Mouse (Mus musculus) forebrain, postnatal 0 days (tissue): ENCODE measurements around the gene Akap2. TPM values are rescaled to one million over a fixed set of nuclear protein-coding genes. Genes with fewer than 3 reads are reported as not detected.

Source experiments
- ATAC-seq: fragments of 200-750 bp; cut with Nextera tagmentation; 2 replicates; pipeline ENCODE4 v1.8.0; 2017; ENCODE audit warnings: mild to moderate bottlenecking, moderate library complexity
- DNase-seq: peaks from one replicate; pipeline ENCODE4 v3.0.0-alpha.2; 2015
- H3K27ac ChIP-seq: fragments of 300-500 bp; sonication (generic); 2 replicates; pipeline ENCODE4 v1.5.1; 2014; ENCODE audit warnings: low read depth, mild to moderate bottlenecking, antibody characterized with exemption, low read length, moderate library complexity, mixed read lengths
- H3K27me3 ChIP-seq: fragments of 300-500 bp; sonication (generic); 2 replicates; pipeline ENCODE4 v1.6.1; 2014; ENCODE audit warnings: mild to moderate bottlenecking, low read length, mixed read lengths; ENCODE audit not compliant: insufficient read depth
- H3K36me3 ChIP-seq: fragments of 300-500 bp; sonication (generic); 2 replicates; pipeline ENCODE4 v1.6.1; 2014; ENCODE audit warnings: mild to moderate bottlenecking, moderate library complexity; ENCODE audit not compliant: insufficient read depth
- H3K4me1 ChIP-seq: fragments of 300-500 bp; sonication (generic); 2 replicates; pipeline ENCODE4 v1.6.1; 2014; ENCODE audit warnings: antibody characterized with exemption; ENCODE audit not compliant: insufficient read depth
- H3K4me2 ChIP-seq: fragments of 300-500 bp; sonication (generic); 2 replicates; pipeline ENCODE4 v1.6.1; 2014; ENCODE audit warnings: low read depth, mild to moderate bottlenecking, moderate library complexity
- H3K4me3 ChIP-seq: fragments of 300-500 bp; sonication (generic); 2 replicates; pipeline ENCODE4 v1.5.1; 2014; ENCODE audit warnings: low read depth, low read length, mixed read lengths
- H3K9ac ChIP-seq: fragments of 300-500 bp; sonication (generic); 2 replicates; pipeline ENCODE4 v1.6.1; 2014; ENCODE audit warnings: mild to moderate bottlenecking
- H3K9me3 ChIP-seq: fragments of 300-500 bp; sonication (generic); 2 replicates; pipeline ENCODE4 v1.6.1; 2016; ENCODE audit warnings: low read length
- CTCF ChIP-seq: sonication (generic); IDR thresholded peaks from 2 replicates; pipeline ENCODE4 v1.5.1; 2016; ENCODE audit warnings: antibody characterized with exemption, control low read depth, low read depth
- WGBS: fragments of 180-500 bp; shearing (Covaris S2); extraction: QIAGEN DNeasy Blood & Tissue Kit; methylation state at CpG from one replicate; pipeline ENCODE4 v1.1.7; 2014; 5-methylcytosine and 5-hydroxymethylcytosine counted together
- polyA plus RNA-seq: library from polyadenylated mRNA; unstranded; fragments of >200 nt; fragmentation: Nextera tagmentation; extraction: Ambion mirVana; gene quantifications from 2 replicates; pipeline ENCODE4 v1.2.1, GENCODE M21; 2015
- total RNA-seq: library from RNA; depleted of rRNA; stranded (reverse); fragments of >200 nt; gene quantifications from 2 replicates; pipeline ENCODE4 v1.2.3, GENCODE M21; 2014

Gene Akap2
- total and polyA plus RNA-seq, 2 experiments from 2014 or later = 7.0 to 15.0 TPM

DNA sequence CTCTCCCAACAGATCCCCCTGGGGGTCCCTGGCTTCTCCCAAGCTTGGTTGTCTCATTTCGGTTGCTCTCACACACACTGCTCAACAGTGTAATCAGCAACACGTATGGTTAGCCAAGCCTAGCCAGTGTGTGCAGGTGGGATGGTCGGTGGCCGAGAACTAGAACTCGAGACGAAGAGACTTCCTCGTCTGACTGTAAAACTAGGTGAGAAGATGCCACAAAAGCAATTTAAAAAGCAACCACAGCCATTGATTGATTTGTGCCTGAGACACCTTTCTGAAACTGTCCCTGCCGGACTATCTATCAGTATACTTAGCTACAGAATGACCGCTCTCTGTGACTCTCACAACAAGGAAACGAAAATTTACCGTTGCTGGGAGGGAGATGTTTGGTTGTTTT lies 37.6 kb downstream of the Akap2 start:
- DNase-seq = no peak

DNA sequence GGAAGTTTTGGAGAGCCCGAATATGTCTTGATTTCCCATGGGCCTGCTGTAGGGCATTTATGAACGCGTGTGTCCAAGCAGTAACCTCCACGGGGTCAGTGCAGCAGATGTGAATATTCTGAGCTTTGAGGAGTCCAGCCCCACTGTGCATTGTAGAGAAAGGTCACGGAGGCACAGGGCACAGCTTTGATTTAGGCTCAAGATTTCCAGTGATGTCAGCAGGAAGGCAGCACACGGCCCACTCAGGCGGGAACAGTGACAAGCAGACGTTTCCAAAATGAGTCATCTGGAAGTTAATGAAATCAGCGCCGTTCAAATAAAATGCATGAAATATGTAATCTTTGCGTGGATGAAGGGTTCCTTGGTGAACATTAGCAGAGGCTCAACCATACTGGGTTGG lies 40.5 kb downstream of the Akap2 start:
- Histone ChIP-seq H3K36me3 (no peaks in the 10 kb centered on the region), H3K4me1 (no peaks in the 10 kb centered on the region), H3K27ac (no peak overlapping the region), H3K27me3 (no peaks in the 10 kb centered on the region), H3K9ac (no peak overlapping the region), H3K9me3 (no peaks in the 10 kb centered on the region), H3K4me2 (no peak overlapping the region), H3K4me3 (no peak overlapping the region)
- no peak for ATAC-seq
- WGBS = 69% methylated on average over 11 of the region's 11 CpGs
- no peak for DNase-seq
- no peak for TF ChIP-seq CTCF

More for the DNA sequence above, 37.6 kb downstream of the Akap2 start:
- Histone ChIP-seq H3K9ac (no peak overlapping the region), H3K9me3 (no peaks in the 10 kb centered on the region), H3K4me2 (no peak overlapping the region), H3K36me3 (no peaks in the 10 kb centered on the region), H3K4me1 (no peaks in the 10 kb centered on the region), H3K27ac (no peak overlapping the region), H3K4me3 (no peak overlapping the region), H3K27me3 (no peaks in the 10 kb centered on the region)
- no peak for ATAC-seq
- 91% methylated on average over 11 of the region's 11 CpGs for WGBS
- no peak for TF ChIP-seq CTCF

DNA sequence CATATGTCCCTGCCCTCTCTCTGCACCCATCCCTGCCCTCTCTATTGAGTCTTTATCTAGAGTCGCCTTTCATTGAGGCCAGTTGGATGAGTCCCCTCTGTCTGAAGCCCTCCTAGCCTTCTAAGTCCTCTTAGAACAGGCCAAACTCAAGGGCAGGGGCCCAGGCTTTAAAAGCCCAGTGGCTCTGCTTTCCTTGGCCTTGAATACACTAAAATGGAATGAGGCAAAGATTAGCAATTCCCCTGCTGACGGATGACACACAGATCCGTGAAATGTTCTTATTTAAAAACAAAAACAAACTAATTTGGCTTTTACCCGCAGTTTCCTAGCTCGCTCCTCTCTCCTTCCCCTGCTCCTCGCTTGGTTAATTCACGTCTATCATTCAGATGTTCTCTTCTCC lies 45.0 kb downstream of the Akap2 start:
- Histone ChIP-seq H3K36me3 (no peaks in the 10 kb centered on the region), H3K27ac (no peak overlapping the region), H3K4me1 (no peaks in the 10 kb centered on the region), H3K9me3 (no peaks in the 10 kb centered on the region), H3K4me3 (no peak overlapping the region), H3K4me2 (no peak overlapping the region), H3K27me3 (no peaks in the 10 kb centered on the region), H3K9ac (no peak overlapping the region)
- DNase-seq (no peak), ATAC-seq (no peak)
- 52% methylated on average over 7 of the region's 7 CpGs for WGBS
- no peak for TF ChIP-seq CTCF

DNA sequence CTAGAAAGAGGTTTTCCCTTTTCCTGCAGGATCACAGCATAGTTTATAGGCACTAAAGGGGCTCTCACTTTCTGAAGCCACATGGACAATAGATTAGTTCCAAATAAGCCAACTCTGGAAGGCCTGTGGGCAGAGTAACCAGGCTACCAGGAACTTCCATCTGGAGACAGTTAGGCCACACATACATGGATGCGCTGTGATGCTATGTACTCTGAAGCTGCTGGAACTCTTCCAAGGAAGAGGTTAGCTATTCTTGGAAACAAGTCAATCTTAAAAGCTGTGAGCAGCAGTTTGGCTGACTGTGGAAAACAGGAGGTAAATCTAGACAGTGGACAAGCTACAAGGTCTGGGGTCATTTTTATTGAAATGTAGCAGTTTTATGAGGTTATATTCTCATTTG lies 46.9 kb downstream of the Akap2 start:
- Histone ChIP-seq H3K4me2 (no peak overlapping the region), H3K4me3 (no peak overlapping the region), H3K27me3 (no peaks in the 10 kb centered on the region), H3K9ac (no peak overlapping the region), H3K36me3 (no peaks in the 10 kb centered on the region), H3K4me1 (no peaks in the 10 kb centered on the region), H3K27ac (no peak overlapping the region), H3K9me3 (no peaks in the 10 kb centered on the region)
- TF ChIP-seq CTCF = no peak
- 61% methylated on average over 1 of the region's 1 CpGs for WGBS
- peak; percentile 7 for DNase-seq
- no peak for ATAC-seq

DNA sequence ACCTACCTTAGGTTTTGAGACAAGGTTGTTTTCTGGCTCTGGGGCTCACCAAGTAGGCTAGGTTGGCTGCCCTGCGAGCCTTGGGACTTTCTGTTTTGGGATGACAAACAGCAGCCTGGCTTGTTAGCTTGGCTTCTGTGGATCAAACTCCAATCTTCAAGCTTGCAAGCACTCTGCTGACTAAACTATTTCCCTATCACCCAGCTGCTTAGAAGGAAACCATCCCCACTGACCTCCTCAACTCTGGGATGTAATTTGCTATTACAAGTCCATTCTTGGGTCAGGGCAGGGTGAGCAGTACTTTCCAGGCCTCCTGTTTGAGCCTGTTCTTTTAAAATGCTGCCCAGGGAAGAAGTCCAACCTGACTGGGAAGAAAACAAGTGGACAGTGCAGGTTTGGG lies 47.5 kb downstream of the Akap2 start:
- Histone ChIP-seq H3K4me2 (no peak overlapping the region), H3K27me3 (no peaks in the 10 kb centered on the region), H3K36me3 (no peaks in the 10 kb centered on the region), H3K9ac (no peak overlapping the region), H3K27ac (no peak overlapping the region), H3K9me3 (no peaks in the 10 kb centered on the region), H3K4me3 (no peak overlapping the region), H3K4me1 (no peaks in the 10 kb centered on the region)
- no peak for DNase-seq
- WGBS = 96% methylated on average over 1 of the region's 1 CpGs
- no peak for TF ChIP-seq CTCF
- ATAC-seq = no peak

DNA sequence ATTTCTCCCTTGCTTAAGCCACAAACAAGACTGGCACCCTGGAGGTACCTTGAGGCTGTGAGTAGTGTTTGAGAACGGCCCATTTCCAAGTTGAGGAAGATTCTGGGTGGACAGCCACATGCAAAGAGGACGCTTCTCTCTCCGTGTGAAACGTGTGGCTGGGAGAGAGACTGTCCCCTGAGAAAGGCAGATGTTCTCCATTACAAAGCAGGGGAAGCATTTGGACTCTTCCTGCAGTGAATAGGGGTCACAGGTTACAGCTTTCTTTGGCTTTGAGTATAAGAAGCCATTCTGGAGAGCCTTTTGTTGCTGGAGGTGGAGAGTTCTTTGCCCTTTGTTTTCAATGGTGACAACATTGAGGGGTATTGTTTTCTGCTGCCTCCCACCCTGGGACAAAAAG lies 48.3 kb downstream of the Akap2 start:
- ATAC-seq = no peak
- H3K9me3 ChIP-seq = no peaks in the 10 kb centered on the region
- no peak overlapping the region for H3K27ac ChIP-seq
- TF ChIP-seq CTCF = no peak
- no peak overlapping the region for H3K4me2 ChIP-seq
- no peaks in the 10 kb centered on the region for H3K27me3 ChIP-seq
- H3K9ac ChIP-seq = no peak overlapping the region
- H3K4me1 ChIP-seq = no peaks in the 10 kb centered on the region
- no peak for DNase-seq
- WGBS = 18% methylated on average over 4 of the region's 4 CpGs
- H3K4me3 ChIP-seq = no peak overlapping the region
- H3K36me3 ChIP-seq = no peaks in the 10 kb centered on the region

DNA sequence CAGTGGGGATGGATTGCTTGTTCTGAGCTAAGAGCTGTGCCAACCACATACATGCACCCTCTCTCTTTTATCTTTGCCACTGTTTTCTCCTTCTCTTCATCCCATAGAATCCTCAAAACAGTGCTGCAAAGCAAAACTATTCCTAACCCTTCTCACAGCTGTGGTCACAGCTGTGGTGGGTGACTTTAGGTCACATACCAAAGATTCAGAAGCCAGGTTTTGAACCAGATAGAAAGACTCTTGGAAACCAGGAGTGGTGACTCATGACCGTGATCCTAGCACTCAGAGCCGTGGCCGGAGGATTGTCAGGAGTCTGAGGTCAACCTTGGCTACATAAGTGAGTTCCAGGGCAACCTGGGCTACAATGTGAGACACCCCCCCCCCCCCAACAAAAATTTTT lies 51.5 kb downstream of the Akap2 start:
- WGBS = 85% methylated on average over 3 of the region's 3 CpGs
- TF ChIP-seq CTCF = no peak
- H3K27me3 ChIP-seq = no peaks in the 10 kb centered on the region
- no peaks in the 10 kb centered on the region for H3K4me1 ChIP-seq
- no peak for DNase-seq
- H3K4me3 ChIP-seq = no peak overlapping the region
- ATAC-seq = no peak
- no peaks in the 10 kb centered on the region for H3K36me3 ChIP-seq
- H3K9ac ChIP-seq = no peak overlapping the region
- H3K4me2 ChIP-seq = no peak overlapping the region
- no peak overlapping the region for H3K27ac ChIP-seq
- no peaks in the 10 kb centered on the region for H3K9me3 ChIP-seq

DNA sequence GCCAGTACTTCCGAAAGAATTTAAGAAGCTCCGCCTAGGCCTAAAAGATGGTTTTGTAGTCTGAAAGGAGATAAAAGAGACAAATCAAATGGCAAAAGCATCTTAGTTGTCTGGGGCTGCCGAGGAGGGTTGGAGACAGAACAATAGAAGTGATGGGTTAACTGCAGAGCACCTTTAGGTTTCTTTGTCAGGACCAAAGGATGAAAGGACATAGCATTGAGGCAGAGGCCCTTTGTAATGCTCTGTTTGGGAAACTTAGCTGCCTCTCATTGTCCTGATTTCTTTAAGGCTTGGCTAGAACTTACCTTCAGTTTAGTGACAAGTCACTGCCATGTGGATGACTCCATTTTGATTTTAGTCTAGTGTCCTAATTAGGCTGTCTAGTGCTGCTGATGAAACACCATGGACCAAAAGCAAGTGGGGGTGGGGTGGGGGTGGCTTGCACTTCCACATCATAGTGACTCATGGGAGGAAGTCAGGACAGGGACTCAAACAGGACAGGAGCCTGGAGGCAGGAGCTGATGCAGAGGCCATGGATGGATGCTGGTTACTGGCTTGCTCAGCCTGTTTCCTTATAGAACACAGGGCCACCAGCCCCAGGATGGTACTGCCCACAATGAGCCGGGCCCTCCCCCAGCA lies 52.8 kb downstream of the Akap2 start:
- Histone ChIP-seq H3K36me3 (no peaks in the 10 kb centered on the region), H3K9ac (no peak overlapping the region), H3K9me3 (no peaks in the 10 kb centered on the region), H3K4me1 (no peaks in the 10 kb centered on the region), H3K27ac (no peak overlapping the region), H3K4me3 (no peak overlapping the region), H3K27me3 (no peaks in the 10 kb centered on the region), H3K4me2 (no peak overlapping the region)
- TF ChIP-seq CTCF = no peak
- ATAC-seq (no peak), DNase-seq (no peak)
- 63% methylated on average over 4 of the region's 4 CpGs for WGBS
